1 mouse cellular context compared by ENCODE assay signal in genomic region chr19:10645616-10646015, GRCm38 (mm10).
TF ChIP-seq lines count a peak whose summit lies in the region.

No protein-coding gene starts in this region.

TF ChIP-seq in CH12.LX, 34 proteins besides CTCF, POLR2A, EP300 and RAD21:
- TF ChIP-seq JUN (IDR thresholded peaks at IDR 0.05; ENCODE audit: insufficient read depth, low read depth, low read length) (no peak), ZKSCAN1 (IDR thresholded peaks at IDR 0.05; ENCODE audit: borderline replicate concordance, low read depth, low read length) (no peak), CHD1 (IDR thresholded peaks at IDR 0.05; ENCODE audit: low read depth, low read length) (no peak), ETS1 (conservative IDR thresholded peaks at IDR 0.05; ENCODE audit: low read depth, low read length) (no peak), ZMIZ1 (IDR thresholded peaks at IDR 0.05; ENCODE audit: low read depth, low read length) (no peak), UBTF (IDR thresholded peaks at IDR 0.05; ENCODE audit: low read depth, low read length) (no peak), MAZ (IDR thresholded peaks at IDR 0.05; ENCODE audit: low read depth, low read length) (no peak), PAX5 (IDR thresholded peaks at IDR 0.05; ENCODE audit: low read length) (no peak)
